Mouse (Mus musculus) heart, adult 2 months (tissue): ENCODE measurements at regions not wholly inside any gene's neighbourhood (a gene's known extent, or its start where the extent isn't known, plus 50 kb on each side); places are given as distances from the start of the nearest gene placed in this dataset.

Source experiments
- DNase-seq, 2 experiments: peaks; one replicate each; pipeline ENCODE4 v3.0.0; 2021
- H3K27ac ChIP-seq: fragments of 200-600 bp; 2 replicates; pipeline ENCODE4 v1.8.1; 2022
- H3K27me3 ChIP-seq: fragments of 200-500 bp; 2 replicates; pipeline ENCODE4 v1.6.1; 2012; ENCODE audit warnings: mild to moderate bottlenecking, low read length, inconsistent platforms, mixed read lengths; ENCODE audit not compliant: control insufficient read depth, insufficient read depth
- H3K36me3 ChIP-seq: fragments of 200-500 bp; 2 replicates; pipeline ENCODE4 v1.6.1; 2012; ENCODE audit warnings: low read length, inconsistent platforms; ENCODE audit not compliant: control insufficient read depth, insufficient read depth
- H3K4me1 ChIP-seq: fragments of 200-500 bp; 2 replicates; pipeline ENCODE4 v1.6.1; 2011; ENCODE audit warnings: low read length; ENCODE audit not compliant: control insufficient read depth, insufficient read depth
- H3K4me3 ChIP-seq: fragments of 200-600 bp; 2 replicates; pipeline ENCODE4 v1.8.1; 2022
- H3K79me2 ChIP-seq: fragments of 200-500 bp; replicated peaks from 2 replicates; pipeline ENCODE4 v1.6.1; 2012; ENCODE audit warnings: mild to moderate bottlenecking, inconsistent platforms, low read length, moderate library complexity, mixed read lengths; ENCODE audit not compliant: control insufficient read depth, insufficient read depth
- H3K9ac ChIP-seq: fragments of 200-500 bp; 2 replicates; pipeline ENCODE4 v1.6.1; 2012; ENCODE audit warnings: low read depth, mild to moderate bottlenecking, control low read depth, inconsistent platforms, low read length, mixed read lengths
- CTCF ChIP-seq: fragments of 200-600 bp; IDR thresholded peaks from 2 replicates; pipeline ENCODE4 v1.8.1; 2022; ENCODE audit warnings: antibody characterized with exemption, mild to moderate bottlenecking, moderate library complexity
- EP300 ChIP-seq: fragments of 200-500 bp; IDR thresholded peaks from 2 replicates; pipeline ENCODE4 v1.6.1; 2011; ENCODE audit warnings: low read depth, low read length, control low read depth; ENCODE audit not compliant: insufficient read depth
- POLR2A ChIP-seq: fragments of 200-500 bp; IDR thresholded peaks from 2 replicates; pipeline ENCODE4 v1.6.1; 2011; ENCODE audit warnings: mild to moderate bottlenecking, low read depth, low read length, control low read depth; ENCODE audit not compliant: insufficient read depth
- WGBS: fragments of 180-500 bp; shearing (Covaris S2); methylation state at CpG from one replicate; pipeline ENCODE4 v1.1.7; 2018; 5-methylcytosine and 5-hydroxymethylcytosine counted together
- intact Hi-C: fragments of 180-260 bp; cut with DNase I; formaldehyde crosslinking; loops from one replicate; pipeline ENCODE4 v1.15.1; 2025

- Histone ChIP-seq H3K79me2 (no peaks in the 10 kb centered on the region), H3K27ac (no peak overlapping the region), H3K9ac (no peak overlapping the region), H3K4me3 (no peak overlapping the region), H3K36me3 (no peaks in the 10 kb centered on the region), H3K4me1 (no peaks in the 10 kb centered on the region), H3K27me3 (no peaks in the 10 kb centered on the region)
- WGBS, result 80% methylated on average over 1 of the region's 1 CpGs
- no peak for TF ChIP-seq CTCF
- no peak for TF ChIP-seq EP300
- TF ChIP-seq POLR2A, result no peak
- intact Hi-C loops, result no loop called here
- no peak for DNase-seq
Measured at GRCm38 (mm10) chr2:116402113-116402512, 336.5 kb upstream of the Meis2 start.

GRCm38 (mm10) chr2:116399966-116400365 is 334.3 kb upstream of the Meis2 start:
- 25% methylated on average over 1 of the region's 1 CpGs for WGBS
- intact Hi-C loops, result no loop called here
- Histone ChIP-seq H3K36me3 (no peaks in the 10 kb centered on the region), H3K9ac (no peak overlapping the region), H3K27ac (no peak overlapping the region), H3K4me1 (no peaks in the 10 kb centered on the region), H3K79me2 (no peaks in the 10 kb centered on the region), H3K27me3 (no peaks in the 10 kb centered on the region), H3K4me3 (no peak overlapping the region)
- TF ChIP-seq EP300 (no peak), POLR2A (no peak), CTCF (no peak)
- DNase-seq, result no peak

GRCm38 (mm10) chr2:116368811-116369210 is 303.2 kb upstream of the Meis2 start:
- Histone ChIP-seq H3K36me3 (no peaks in the 10 kb centered on the region), H3K9ac (no peak overlapping the region), H3K4me3 (no peak overlapping the region), H3K27me3 (no peaks in the 10 kb centered on the region), H3K4me1 (no peaks in the 10 kb centered on the region), H3K27ac (no peak overlapping the region), H3K79me2 (no peaks in the 10 kb centered on the region)
- intact Hi-C loops, result no loop called here
- TF ChIP-seq POLR2A (no peak), EP300 (no peak), CTCF (no peak)
- 69% methylated on average over 3 of the region's 3 CpGs for WGBS
- no peak for DNase-seq

- Histone ChIP-seq H3K27me3 (no peaks in the 10 kb centered on the region), H3K27ac (no peak overlapping the region), H3K4me3 (no peak overlapping the region), H3K79me2 (no peaks in the 10 kb centered on the region), H3K36me3 (no peaks in the 10 kb centered on the region), H3K4me1 (no peaks in the 10 kb centered on the region), H3K9ac (no peak overlapping the region)
- intact Hi-C loops, result no loop called here
- 66% methylated on average over 2 of the region's 2 CpGs for WGBS
- no peak for TF ChIP-seq CTCF
- no peak for TF ChIP-seq POLR2A
- TF ChIP-seq EP300, result no peak
- DNase-seq, result no peak
Measured at GRCm38 (mm10) chr2:116364136-116364535, 298.5 kb upstream of the Meis2 start.

- H3K4me1 ChIP-seq, result no peaks in the 10 kb centered on the region
- H3K79me2 ChIP-seq, result no peaks in the 10 kb centered on the region
- TF ChIP-seq EP300 (no peak), CTCF (no peak), POLR2A (no peak)
- intact Hi-C loops, result no loop called here
- H3K27me3 ChIP-seq, result no peaks in the 10 kb centered on the region
- H3K36me3 ChIP-seq, result no peaks in the 10 kb centered on the region
- DNase-seq, result no peak
- no peak overlapping the region for H3K9ac ChIP-seq
- no peak overlapping the region for H3K4me3 ChIP-seq
- whole genome bisulfite sequencing, result 53% methylated on average over 1 of the region's 1 CpGs
- no peak overlapping the region for H3K27ac ChIP-seq
Measured at GRCm38 (mm10) chr2:116358145-116358544, 292.5 kb upstream of the Meis2 start.

GRCm38 (mm10) chr2:116348530-116348914 is 282.9 kb upstream of the Meis2 start:
- Histone ChIP-seq H3K27me3 (no peaks in the 10 kb centered on the region), H3K9ac (no peak overlapping the region), H3K4me1 (no peaks in the 10 kb centered on the region; the same call in 1 of the 2 replicates), H3K27ac (no peak overlapping the region), H3K79me2 (no peaks in the 10 kb centered on the region), H3K4me3 (no peak overlapping the region), H3K36me3 (no peaks in the 10 kb centered on the region)
- intact Hi-C loops, result no loop called here
- 39% methylated on average over 1 of the region's 1 CpGs for WGBS
- TF ChIP-seq CTCF (no peak), EP300 (no peak), POLR2A (no peak)
- no peak for DNase-seq
